Mouse (Mus musculus) spleen, postnatal 36 days (tissue): ENCODE measurements around the gene Capn1.

Source experiments
- DNase-seq, 2 experiments: peaks; one replicate each; pipeline ENCODE4 v3.0.0; 2022; ENCODE audit warnings: low spot score in 2 of 2, mixed read lengths in 1 of 2

The Capn1 gene

GRCm38 (mm10) chr19:6015511-6016315 is at the start of gene Capn1:
Gene Capn1 (minus strand): TSS chr19:6015897.
- DNase-seq: peak; percentile 62 to 67

GRCm38 (mm10) chr19:6063081-6063480 is 47.4 kb upstream of the Capn1 start:
- DNase-seq: no peak

- DNase-seq: no peak
Observed at GRCm38 (mm10) chr19:6062418-6062817, 46.7 kb upstream of the Capn1 start.

- peak; percentile 79 for DNase-seq
Observed at GRCm38 (mm10) chr19:6061641-6062302, 46.1 kb upstream of the Capn1 start.

GRCm38 (mm10) chr19:6061021-6061533 is 45.4 kb upstream of the Capn1 start, which contains the start of gene Znhit2:
Gene Znhit2 (plus strand): TSS chr19:6061192.
- peak; percentile 94 to 96 for DNase-seq

GRCm38 (mm10) chr19:6058966-6059365 is 43.3 kb upstream of the Capn1 start:
- DNase-seq: no peak

- DNase-seq: no peak
Observed at GRCm38 (mm10) chr19:6058513-6058912, 42.8 kb upstream of the Capn1 start.

GRCm38 (mm10) chr19:6057313-6058096 is 41.8 kb upstream of the Capn1 start, which contains the start of the genes Mrpl49 and Fau:
Gene Mrpl49 (minus strand): TSS chr19:6057785.
Gene Fau (plus strand): TSS chr19:6057844.
- DNase-seq: peak; percentile 98 to 99

- no peak for DNase-seq
Observed at GRCm38 (mm10) chr19:6056696-6057095, 41.0 kb upstream of the Capn1 start.

- DNase-seq: no peak
Observed at GRCm38 (mm10) chr19:6054296-6054695, 38.6 kb upstream of the Capn1 start.

- no peak for DNase-seq
Observed at GRCm38 (mm10) chr19:6052516-6052915, 36.8 kb upstream of the Capn1 start.

- DNase-seq: peak; percentile 83 to 86
Observed at GRCm38 (mm10) chr19:6048681-6049410, 33.1 kb upstream of the Capn1 start.

- no peak for DNase-seq
Observed at GRCm38 (mm10) chr19:6047899-6048166, 32.1 kb upstream of the Capn1 start.

GRCm38 (mm10) chr19:6047154-6047898 is 31.6 kb upstream of the Capn1 start:
- no peak for DNase-seq

GRCm38 (mm10) chr19:6046294-6047153 is 30.8 kb upstream of the Capn1 start, which contains the start of gene Syvn1:
Gene Syvn1 (plus strand): TSS chr19:6046576.
- DNase-seq: peak; percentile 92 to 94

GRCm38 (mm10) chr19:6045366-6046293 is 29.9 kb upstream of the Capn1 start:
- DNase-seq: peak; percentile 63 to 73

- peak in 1 of 2 experiments; percentile 42 for DNase-seq
Observed at GRCm38 (mm10) chr19:6044102-6044501, 28.4 kb upstream of the Capn1 start.

- no peak for DNase-seq
Observed at GRCm38 (mm10) chr19:6042293-6042692, 26.6 kb upstream of the Capn1 start.
